Mouse (Mus musculus) testis, adult 2 months (tissue): ENCODE data around the gene Usp34.

Experiments used
- CTCF ChIP-seq: fragments of 200-500 bp; IDR thresholded peaks from 2 replicates; pipeline ENCODE4 v1.5.1; 2012; ENCODE audit warnings: low read depth, mild to moderate bottlenecking, inconsistent platforms, low read length, moderate library complexity; ENCODE audit not compliant: control insufficient read depth, insufficient read depth, insufficient replicate concordance
- POLR2A ChIP-seq: fragments of 200-500 bp; IDR thresholded peaks from 2 replicates; pipeline ENCODE4 v1.6.1; 2012; ENCODE audit warnings: low read depth, mild to moderate bottlenecking, inconsistent platforms, low read length, moderate library complexity; ENCODE audit not compliant: control insufficient read depth

- TF ChIP-seq CTCF (no peak), POLR2A (no peak)
Measured at GRCm38 (mm10) chr11:23259073-23259472, 47.6 kb upstream of the Usp34 start.
